Mouse (Mus musculus) spleen, embryonic (tissue): ENCODE measurements around the gene Pde10a.

Source experiments
- CTCF ChIA-PET: fragments of 350-600 bp; sonication (Branson Sonifier 250); formaldehyde crosslinking; loops from one replicate; lab custom pipeline; 2022; lab: Charles Lee

Gene Pde10a

GRCm38 (mm10) chr17:8961097-8961496 lies 435.9 kb downstream of the Pde10a start:
- CTCF ChIA-PET, result no interaction called here

- CTCF ChIA-PET, result no interaction called here
Observed at GRCm38 (mm10) chr17:8961644-8962043, 436.5 kb downstream of the Pde10a start.

GRCm38 (mm10) chr17:8965177-8965576 lies 440.0 kb downstream of the Pde10a start:
- CTCF ChIA-PET, result no interaction called here

- CTCF ChIA-PET, result no interaction called here
Observed at GRCm38 (mm10) chr17:8972152-8972854, 447.1 kb downstream of the Pde10a start.

GRCm38 (mm10) chr17:8973331-8973730 lies 448.2 kb downstream of the Pde10a start:
- CTCF ChIA-PET, result no interaction called here

GRCm38 (mm10) chr17:8974423-8974822 lies 449.3 kb downstream of the Pde10a start:
- CTCF ChIA-PET, result no interaction called here

- CTCF ChIA-PET, result no interaction called here
Observed at GRCm38 (mm10) chr17:8974823-8975397, 449.7 kb downstream of the Pde10a start.

GRCm38 (mm10) chr17:8976745-8977144 lies 451.6 kb downstream of the Pde10a start:
- CTCF ChIA-PET, result no interaction called here

- CTCF ChIA-PET, result no interaction called here
Observed at GRCm38 (mm10) chr17:8977271-8977670, 452.1 kb downstream of the Pde10a start.

GRCm38 (mm10) chr17:8983576-8983975 lies 458.4 kb downstream of the Pde10a start:
- CTCF ChIA-PET, result no interaction called here

- CTCF ChIA-PET, result no interaction called here
Observed at GRCm38 (mm10) chr17:8985714-8986113, 460.5 kb downstream of the Pde10a start.

- CTCF ChIA-PET, result no interaction called here
Observed at GRCm38 (mm10) chr17:8986551-8986950, 461.4 kb downstream of the Pde10a start.

- CTCF ChIA-PET, result no interaction called here
Observed at GRCm38 (mm10) chr17:8987369-8987768, 462.2 kb downstream of the Pde10a start.

GRCm38 (mm10) chr17:8988119-8988807 lies 463.1 kb downstream of the Pde10a start, which contains the start of gene 1700010I14Rik:
Gene 1700010I14Rik (plus strand): TSS chr17:8988333.
- CTCF ChIA-PET, result no interaction called here

GRCm38 (mm10) chr17:8991160-8991559 lies 466.0 kb downstream of the Pde10a start:
- CTCF ChIA-PET, result no interaction called here

- CTCF ChIA-PET, result no interaction called here
Observed at GRCm38 (mm10) chr17:8995344-8995743, 470.2 kb downstream of the Pde10a start.

- CTCF ChIA-PET, result no interaction called here
Observed at GRCm38 (mm10) chr17:9002438-9002837, 477.3 kb downstream of the Pde10a start.

GRCm38 (mm10) chr17:9004516-9004915 lies 479.3 kb downstream of the Pde10a start:
- CTCF ChIA-PET, result no interaction called here

- CTCF ChIA-PET, result no interaction called here
Observed at GRCm38 (mm10) chr17:9023198-9023942, 498.2 kb downstream of the Pde10a start.

GRCm38 (mm10) chr17:9030181-9030580 lies 505.0 kb downstream of the Pde10a start:
- CTCF ChIA-PET, result no interaction called here

GRCm38 (mm10) chr17:9031241-9032141 lies 506.3 kb downstream of the Pde10a start:
- CTCF ChIA-PET, result interaction anchor here (0.6 to 1.4 kb wide), 2 partner anchors 12 to 39 kb away, joined by 3 read pairs; no protein-coding TSS in a partner anchor
